Mouse (Mus musculus): ENCODE measurements around the gene 4930412O13Rik. TPM values are rescaled to one million over a fixed set of nuclear protein-coding genes. Genes with fewer than 3 reads are reported as not detected.

Gene 4930412O13Rik
- not detected in 2 replicates for polyA plus RNA-seq (2015; fragmentation: Nextera tagmentation; extraction: Ambion mirVana)

GRCm38 (mm10) chr2:9881051-9881591 is at the start of gene 4930412O13Rik:
TSS of gene 4930412O13Rik (plus strand) at chr2:9881252.
- H3K36me3 ChIP-seq: no peaks in the 10 kb centered on the region
- ATAC-seq (ENCODE audit: insufficient read depth, low FRiP score, low read depth): no peak
- peak within 1 kb of the TSS; percentile 30 for H3K4me3 ChIP-seq (replicated peaks)
- H3K9me3 ChIP-seq: no peaks in the 10 kb centered on the region
- H3K4me2 ChIP-seq: peak within 1 kb of the TSS; percentile 92
- peaks cover 64% of the 10 kb centered on the region for H3K27me3 ChIP-seq (replicated peaks)
- H3K9ac ChIP-seq: no peak within 1 kb of the TSS
- H3K4me1 ChIP-seq: peaks cover 24% of the 10 kb centered on the region
- H3K27ac ChIP-seq: no peak within 1 kb of the TSS
- 3% methylated on average over 32 of the region's 35 CpGs for WGBS

- ATAC-seq (ENCODE audit: insufficient read depth, low FRiP score, low read depth): no peak
- WGBS: 65% methylated on average over 7 of the region's 7 CpGs
- Histone ChIP-seq H3K4me2 (no peak overlapping the region), H3K4me1 (no peaks in the 10 kb centered on the region), H3K36me3 (no peaks in the 10 kb centered on the region), H3K4me3 (replicated peaks) (no peak overlapping the region), H3K27me3 (replicated peaks) (no peaks in the 10 kb centered on the region), H3K9ac (no peak overlapping the region), H3K27ac (no peak overlapping the region), H3K9me3 (no peaks in the 10 kb centered on the region)
Measured at GRCm38 (mm10) chr2:9833712-9834111, 47.3 kb upstream of the 4930412O13Rik start.

GRCm38 (mm10) chr2:9835195-9835594 is 45.9 kb upstream of the 4930412O13Rik start:
- no peak overlapping the region for H3K9ac ChIP-seq
- no peaks in the 10 kb centered on the region for H3K9me3 ChIP-seq
- ATAC-seq (ENCODE audit: insufficient read depth, low FRiP score, low read depth): no peak
- no peaks in the 10 kb centered on the region for H3K36me3 ChIP-seq
- no peaks in the 10 kb centered on the region for H3K27me3 ChIP-seq (replicated peaks)
- no peak overlapping the region for H3K4me3 ChIP-seq (replicated peaks)
- no peaks in the 10 kb centered on the region for H3K4me1 ChIP-seq
- H3K27ac ChIP-seq: no peak overlapping the region
- WGBS: 52% methylated on average over 7 of the region's 7 CpGs
- no peak overlapping the region for H3K4me2 ChIP-seq

GRCm38 (mm10) chr2:9852851-9853576 is 28.0 kb upstream of the 4930412O13Rik start:
- Histone ChIP-seq H3K4me3 (replicated peaks) (no peak overlapping the region), H3K9me3 (no peaks in the 10 kb centered on the region), H3K4me2 (no peak overlapping the region), H3K36me3 (no peaks in the 10 kb centered on the region), H3K9ac (no peak overlapping the region), H3K4me1 (no peaks in the 10 kb centered on the region), H3K27ac (no peak overlapping the region), H3K27me3 (replicated peaks) (no peaks in the 10 kb centered on the region)
- no peak for ATAC-seq (ENCODE audit: insufficient read depth, low FRiP score, low read depth)
- 38% methylated on average over 13 of the region's 13 CpGs for WGBS

- no peaks in the 10 kb centered on the region for H3K36me3 ChIP-seq
- no peaks in the 10 kb centered on the region for H3K9me3 ChIP-seq
- WGBS: 48% methylated on average over 4 of the region's 4 CpGs
- H3K27me3 ChIP-seq (replicated peaks): no peaks in the 10 kb centered on the region
- H3K27ac ChIP-seq: no peak overlapping the region
- no peak overlapping the region for H3K9ac ChIP-seq
- H3K4me3 ChIP-seq (replicated peaks): no peak overlapping the region
- ATAC-seq (ENCODE audit: insufficient read depth, low FRiP score, low read depth): no peak
- H3K4me2 ChIP-seq: no peak overlapping the region
- no peaks in the 10 kb centered on the region for H3K4me1 ChIP-seq
Measured at GRCm38 (mm10) chr2:9855861-9856260, 25.2 kb upstream of the 4930412O13Rik start.

GRCm38 (mm10) chr2:9860698-9861097 is 20.4 kb upstream of the 4930412O13Rik start:
- WGBS: 77% methylated on average over 5 of the region's 5 CpGs

GRCm38 (mm10) chr2:9867092-9867825 is 13.8 kb upstream of the 4930412O13Rik start:
- H3K36me3 ChIP-seq: no peaks in the 10 kb centered on the region
- H3K9ac ChIP-seq: no peak overlapping the region
- peaks cover 17% of the 10 kb centered on the region for H3K27me3 ChIP-seq (replicated peaks)
- no peaks in the 10 kb centered on the region for H3K9me3 ChIP-seq
- H3K4me2 ChIP-seq: no peak overlapping the region
- H3K4me3 ChIP-seq (replicated peaks): no peak overlapping the region
- H3K4me1 ChIP-seq: no peaks in the 10 kb centered on the region
- 54% methylated on average over 12 of the region's 12 CpGs for WGBS
- no peak overlapping the region for H3K27ac ChIP-seq
- no peak for ATAC-seq (ENCODE audit: insufficient read depth, low FRiP score, low read depth)

More at GRCm38 (mm10) chr2:9860698-9861097, 20.4 kb upstream of the 4930412O13Rik start:
- Histone ChIP-seq H3K27ac (no peak overlapping the region), H3K9me3 (no peaks in the 10 kb centered on the region), H3K9ac (no peak overlapping the region), H3K27me3 (replicated peaks) (no peaks in the 10 kb centered on the region), H3K4me1 (no peaks in the 10 kb centered on the region), H3K4me3 (replicated peaks) (no peak overlapping the region), H3K4me2 (no peak overlapping the region), H3K36me3 (no peaks in the 10 kb centered on the region)
- ATAC-seq (ENCODE audit: insufficient read depth, low FRiP score, low read depth): no peak

- Histone ChIP-seq H3K9ac (no peak overlapping the region), H3K36me3 (no peaks in the 10 kb centered on the region), H3K4me1 (0 out of 2 replicates have a peak, but pooled peaks cover 4% of the 10 kb centered on the region), H3K9me3 (no peaks in the 10 kb centered on the region), H3K4me3 (replicated peaks) (no peak overlapping the region), H3K4me2 (no peak overlapping the region), H3K27me3 (replicated peaks) (peaks cover 55% of the 10 kb centered on the region), H3K27ac (no peak overlapping the region)
- 49% methylated on average over 4 of the region's 4 CpGs for WGBS
- ATAC-seq (ENCODE audit: insufficient read depth, low FRiP score, low read depth): no peak
Measured at GRCm38 (mm10) chr2:9871141-9871716, 9.8 kb upstream of the 4930412O13Rik start.

- Histone ChIP-seq H3K9ac (no peak overlapping the region), H3K27ac (no peak overlapping the region)
- WGBS: 63% methylated on average over 6 of the region's 6 CpGs
Measured at GRCm38 (mm10) chr2:9871798-9872197, 9.3 kb upstream of the 4930412O13Rik start.

GRCm38 (mm10) chr2:9872682-9873081 is 8.4 kb upstream of the 4930412O13Rik start:
- Histone ChIP-seq H3K36me3 (no peaks in the 10 kb centered on the region), H3K4me3 (replicated peaks) (no peak overlapping the region), H3K27ac (no peak overlapping the region), H3K4me2 (no peak overlapping the region), H3K9ac (no peak overlapping the region), H3K27me3 (replicated peaks) (peaks cover 60% of the 10 kb centered on the region), H3K4me1 (0 out of 2 replicates have a peak, but pooled peaks cover 4% of the 10 kb centered on the region), H3K9me3 (no peaks in the 10 kb centered on the region)
- no peak for ATAC-seq (ENCODE audit: insufficient read depth, low FRiP score, low read depth)
- 22% methylated on average over 12 of the region's 12 CpGs for WGBS

More at GRCm38 (mm10) chr2:9871798-9872197, 9.3 kb upstream of the 4930412O13Rik start:
- no peaks in the 10 kb centered on the region for H3K36me3 ChIP-seq
- H3K9me3 ChIP-seq: no peaks in the 10 kb centered on the region
- H3K4me1 ChIP-seq: 0 out of 2 replicates have a peak, but pooled peaks cover 4% of the 10 kb centered on the region
- peaks cover 57% of the 10 kb centered on the region for H3K27me3 ChIP-seq (replicated peaks)
- H3K4me3 ChIP-seq (replicated peaks): no peak overlapping the region
- ATAC-seq (ENCODE audit: insufficient read depth, low FRiP score, low read depth): no peak
- H3K4me2 ChIP-seq: no peak overlapping the region

- H3K9ac ChIP-seq: no peak overlapping the region
- no peaks in the 10 kb centered on the region for H3K36me3 ChIP-seq
- ATAC-seq (ENCODE audit: insufficient read depth, low FRiP score, low read depth): no peak
- 43% methylated on average over 2 of the region's 2 CpGs for WGBS
- H3K4me2 ChIP-seq: no peak overlapping the region
- peaks cover 60% of the 10 kb centered on the region for H3K27me3 ChIP-seq (replicated peaks)
- H3K9me3 ChIP-seq: no peaks in the 10 kb centered on the region
- H3K4me1 ChIP-seq: peaks cover 8% of the 10 kb centered on the region; the same call in 1 of the 2 replicates
- H3K4me3 ChIP-seq (replicated peaks): no peak overlapping the region
- H3K27ac ChIP-seq: no peak overlapping the region
Measured at GRCm38 (mm10) chr2:9873757-9874156, 7.3 kb upstream of the 4930412O13Rik start.
